Mouse (Mus musculus): ENCODE results near the gene Gsta3. TPM values are rescaled to one million over a fixed set of nuclear protein-coding genes. Genes with fewer than 3 reads are reported as not detected.
"Not testable (repeated sequence)": the region's sequence is repeated elsewhere in the genome, so short reads cannot be mapped to it uniquely, and the experiment has no call there.

The Gsta3 gene
- polyA plus RNA-seq, 1 experiment from 2014 or later = 17.8 TPM

- not testable (repeated sequence) for ATAC-seq (ENCODE audit: insufficient read depth, low FRiP score)
- WGBS = 44% methylated on average over 1 of the region's 2 CpGs
Observed at GRCm38 (mm10) chr1:21276158-21276557, 35.8 kb downstream of the Gsta3 start.

DNA sequence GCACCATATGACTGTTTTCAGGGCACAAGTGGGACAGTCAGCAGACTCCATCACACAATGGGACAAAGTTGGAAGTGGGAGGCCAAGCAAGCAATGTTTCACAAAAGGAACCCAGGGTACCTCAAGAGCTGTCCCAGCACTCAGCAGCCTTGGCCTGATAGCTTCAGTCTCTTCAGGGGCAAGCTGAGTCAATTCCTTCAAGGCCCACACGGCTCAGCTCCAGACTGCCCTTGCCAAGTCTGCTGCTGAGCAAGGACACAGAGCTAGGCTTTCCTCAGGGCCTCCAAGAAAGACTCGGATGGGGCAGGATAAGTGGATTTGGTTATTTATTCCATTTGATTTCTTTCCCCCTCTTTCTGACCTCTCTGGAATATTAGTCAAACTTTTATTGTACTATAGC, 39.9 kb downstream of the Gsta3 start:
- H3K9me3 ChIP-seq (replicated peaks; ENCODE audit: control insufficient read depth, low read length) = no peaks in the 10 kb centered on the region
- H3K9ac ChIP-seq (ENCODE audit: low read length) = no peak overlapping the region
- no peak overlapping the region for H3K4me3 ChIP-seq (replicated peaks; ENCODE audit: low read length)
- no peak overlapping the region for H3K4me2 ChIP-seq (ENCODE audit: low read depth, low read length)
- H3K36me3 ChIP-seq (ENCODE audit: control insufficient read depth, insufficient read depth, low read length) = no peaks in the 10 kb centered on the region
- H3K27me3 ChIP-seq (ENCODE audit: control insufficient read depth, insufficient read depth, low read length) = no peaks in the 10 kb centered on the region
- ATAC-seq (ENCODE audit: insufficient read depth, low FRiP score) = no peak
- H3K27ac ChIP-seq (ENCODE audit: low read length) = no peak overlapping the region
- no peaks in the 10 kb centered on the region for H3K4me1 ChIP-seq (ENCODE audit: control insufficient read depth, insufficient read depth, low read length)
- 82% methylated on average over 2 of the region's 2 CpGs for WGBS

More at GRCm38 (mm10) chr1:21276158-21276557, 35.8 kb downstream of the Gsta3 start:
- H3K9me3 ChIP-seq (replicated peaks; ENCODE audit: control insufficient read depth, low read length); H3K4me1 ChIP-seq (ENCODE audit: control insufficient read depth, insufficient read depth, low read length); H3K9ac ChIP-seq (ENCODE audit: low read length); H3K27me3 ChIP-seq (ENCODE audit: control insufficient read depth, insufficient read depth, low read length); H3K36me3 ChIP-seq (ENCODE audit: control insufficient read depth, insufficient read depth, low read length); H3K4me3 ChIP-seq (replicated peaks; ENCODE audit: low read length); H3K27ac ChIP-seq (ENCODE audit: low read length); H3K4me2 ChIP-seq (ENCODE audit: low read depth, low read length): not testable (repeated sequence)

DNA sequence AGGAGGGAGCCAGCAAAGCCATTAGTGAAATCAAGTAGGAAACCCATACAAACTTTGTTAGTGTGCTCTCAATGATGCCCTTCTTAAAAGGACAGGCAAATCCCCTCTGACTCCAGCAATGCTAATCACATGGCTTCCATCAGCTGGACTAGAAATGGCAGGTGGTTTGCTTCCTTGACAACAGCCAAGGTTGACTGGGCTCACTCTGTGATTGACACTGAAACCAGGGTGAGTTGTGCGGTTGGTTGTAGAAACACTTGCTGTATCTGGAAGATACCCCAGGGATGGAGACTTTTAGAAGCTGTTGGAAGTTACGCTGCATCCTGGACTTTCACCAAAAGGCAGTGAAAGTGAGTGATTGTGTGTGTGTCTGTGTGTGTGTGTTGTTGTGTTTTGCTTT, 44.3 kb downstream of the Gsta3 start:
- not testable (repeated sequence) for ATAC-seq (ENCODE audit: insufficient read depth, low FRiP score); H3K36me3 ChIP-seq (ENCODE audit: control insufficient read depth, insufficient read depth, low read length); H3K27ac ChIP-seq (ENCODE audit: low read length); H3K4me3 ChIP-seq (replicated peaks; ENCODE audit: low read length); H3K4me2 ChIP-seq (ENCODE audit: low read depth, low read length); H3K9me3 ChIP-seq (replicated peaks; ENCODE audit: control insufficient read depth, low read length); H3K27me3 ChIP-seq (ENCODE audit: control insufficient read depth, insufficient read depth, low read length); H3K4me1 ChIP-seq (ENCODE audit: control insufficient read depth, insufficient read depth, low read length); H3K9ac ChIP-seq (ENCODE audit: low read length)
- 84% methylated on average over 2 of the region's 2 CpGs for WGBS

DNA sequence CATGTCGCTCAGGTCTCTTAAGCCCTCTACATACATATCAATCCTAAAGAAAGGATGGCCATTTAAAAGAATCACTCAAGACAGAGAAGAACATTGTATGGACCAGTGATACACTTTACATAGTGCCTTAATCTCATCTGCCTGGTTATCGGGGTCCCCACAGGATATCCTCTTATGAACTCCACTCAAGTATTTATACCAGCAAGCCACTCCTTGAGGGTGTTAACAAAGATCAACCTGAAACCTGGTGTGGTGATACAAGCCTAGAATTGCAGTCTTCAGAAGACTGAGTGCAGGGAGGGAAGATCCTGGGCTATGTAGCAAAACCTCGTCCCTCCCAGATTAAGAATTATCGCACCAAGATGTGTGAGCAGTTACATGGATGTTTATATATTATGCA, 51.0 kb downstream of the Gsta3 start:
- H3K27ac ChIP-seq (ENCODE audit: low read length) = no peak overlapping the region
- H3K4me2 ChIP-seq (ENCODE audit: low read depth, low read length) = no peak overlapping the region
- H3K4me1 ChIP-seq (ENCODE audit: control insufficient read depth, insufficient read depth, low read length) = no peaks in the 10 kb centered on the region
- ATAC-seq (ENCODE audit: insufficient read depth, low FRiP score) = no peak
- WGBS = 89% methylated on average over 4 of the region's 4 CpGs
- H3K4me3 ChIP-seq (replicated peaks; ENCODE audit: low read length) = no peak overlapping the region
- H3K27me3 ChIP-seq (ENCODE audit: control insufficient read depth, insufficient read depth, low read length) = no peaks in the 10 kb centered on the region
- H3K9me3 ChIP-seq (replicated peaks; ENCODE audit: control insufficient read depth, low read length) = no peaks in the 10 kb centered on the region
- H3K9ac ChIP-seq (ENCODE audit: low read length) = no peak overlapping the region
- no peaks in the 10 kb centered on the region for H3K36me3 ChIP-seq (ENCODE audit: control insufficient read depth, insufficient read depth, low read length)

GRCm38 (mm10) chr1:21292590-21292989, 52.2 kb downstream of the Gsta3 start:
- Histone ChIP-seq H3K36me3 (ENCODE audit: control insufficient read depth, insufficient read depth, low read length) (no peaks in the 10 kb centered on the region), H3K4me3 (replicated peaks; ENCODE audit: low read length) (no peak overlapping the region), H3K4me1 (ENCODE audit: control insufficient read depth, insufficient read depth, low read length) (no peaks in the 10 kb centered on the region), H3K27ac (ENCODE audit: low read length) (no peak overlapping the region), H3K27me3 (ENCODE audit: control insufficient read depth, insufficient read depth, low read length) (no peaks in the 10 kb centered on the region), H3K9ac (ENCODE audit: low read length) (no peak overlapping the region), H3K9me3 (replicated peaks; ENCODE audit: control insufficient read depth, low read length) (no peaks in the 10 kb centered on the region), H3K4me2 (ENCODE audit: low read depth, low read length) (no peak overlapping the region)
- WGBS = 55% methylated on average over 1 of the region's 1 CpGs
- ATAC-seq (ENCODE audit: insufficient read depth, low FRiP score) = no peak

DNA sequence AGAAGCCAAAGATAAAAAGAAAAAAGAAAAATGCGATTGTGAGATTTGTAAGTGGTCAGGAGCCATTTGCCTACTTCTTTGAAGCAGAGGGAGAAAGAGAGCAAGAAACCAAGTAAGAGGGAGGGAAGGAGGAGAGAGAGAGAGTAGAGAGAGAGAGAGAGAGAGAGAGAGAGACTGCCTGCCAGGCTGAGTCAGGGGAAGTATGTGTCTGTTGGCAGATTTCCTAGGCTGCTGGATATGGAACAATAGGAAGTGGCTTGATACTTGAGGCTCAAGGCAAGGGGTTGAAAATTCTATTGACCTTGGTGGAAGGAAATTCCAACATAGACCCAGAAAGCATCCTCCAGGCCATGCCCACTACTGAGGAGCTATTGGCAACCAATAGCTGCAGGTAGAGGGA, 55.8 kb downstream of the Gsta3 start:
- WGBS = 74% methylated on average over 1 of the region's 1 CpGs
- no peaks in the 10 kb centered on the region for H3K36me3 ChIP-seq (ENCODE audit: control insufficient read depth, insufficient read depth, low read length)
- H3K4me1 ChIP-seq (ENCODE audit: control insufficient read depth, insufficient read depth, low read length) = no peaks in the 10 kb centered on the region
- no peaks in the 10 kb centered on the region for H3K27me3 ChIP-seq (ENCODE audit: control insufficient read depth, insufficient read depth, low read length)
- no peak overlapping the region for H3K4me3 ChIP-seq (replicated peaks; ENCODE audit: low read length)
- H3K27ac ChIP-seq (ENCODE audit: low read length) = no peak overlapping the region
- H3K9me3 ChIP-seq (replicated peaks; ENCODE audit: control insufficient read depth, low read length) = no peaks in the 10 kb centered on the region
- no peak overlapping the region for H3K9ac ChIP-seq (ENCODE audit: low read length)
- no peak overlapping the region for H3K4me2 ChIP-seq (ENCODE audit: low read depth, low read length)
- ATAC-seq (ENCODE audit: insufficient read depth, low FRiP score) = no peak

- WGBS = 91% methylated on average over 4 of the region's 4 CpGs
- no peak for ATAC-seq (ENCODE audit: insufficient read depth, low FRiP score)
- no peak overlapping the region for H3K9ac ChIP-seq (ENCODE audit: low read length)
Observed at GRCm38 (mm10) chr1:21298114-21298513, 57.7 kb downstream of the Gsta3 start.

GRCm38 (mm10) chr1:21299826-21300225, 59.4 kb downstream of the Gsta3 start:
- Histone ChIP-seq H3K9ac (ENCODE audit: low read length) (no peak overlapping the region), H3K9me3 (replicated peaks; ENCODE audit: control insufficient read depth, low read length) (no peaks in the 10 kb centered on the region), H3K27ac (ENCODE audit: low read length) (no peak overlapping the region), H3K4me2 (ENCODE audit: low read depth, low read length) (no peak overlapping the region), H3K27me3 (ENCODE audit: control insufficient read depth, insufficient read depth, low read length) (no peaks in the 10 kb centered on the region), H3K4me1 (ENCODE audit: control insufficient read depth, insufficient read depth, low read length) (no peaks in the 10 kb centered on the region), H3K36me3 (ENCODE audit: control insufficient read depth, insufficient read depth, low read length) (no peaks in the 10 kb centered on the region), H3K4me3 (replicated peaks; ENCODE audit: low read length) (no peak overlapping the region)
- ATAC-seq (ENCODE audit: insufficient read depth, low FRiP score) = no peak
- 57% methylated on average over 3 of the region's 3 CpGs for WGBS

More at GRCm38 (mm10) chr1:21298114-21298513, 57.7 kb downstream of the Gsta3 start:
- Histone ChIP-seq H3K27ac (ENCODE audit: low read length) (no peak overlapping the region), H3K36me3 (ENCODE audit: control insufficient read depth, insufficient read depth, low read length) (no peaks in the 10 kb centered on the region), H3K9me3 (replicated peaks; ENCODE audit: control insufficient read depth, low read length) (no peaks in the 10 kb centered on the region), H3K27me3 (ENCODE audit: control insufficient read depth, insufficient read depth, low read length) (no peaks in the 10 kb centered on the region), H3K4me2 (ENCODE audit: low read depth, low read length) (no peak overlapping the region), H3K4me3 (replicated peaks; ENCODE audit: low read length) (no peak overlapping the region), H3K4me1 (ENCODE audit: control insufficient read depth, insufficient read depth, low read length) (no peaks in the 10 kb centered on the region)

DNA sequence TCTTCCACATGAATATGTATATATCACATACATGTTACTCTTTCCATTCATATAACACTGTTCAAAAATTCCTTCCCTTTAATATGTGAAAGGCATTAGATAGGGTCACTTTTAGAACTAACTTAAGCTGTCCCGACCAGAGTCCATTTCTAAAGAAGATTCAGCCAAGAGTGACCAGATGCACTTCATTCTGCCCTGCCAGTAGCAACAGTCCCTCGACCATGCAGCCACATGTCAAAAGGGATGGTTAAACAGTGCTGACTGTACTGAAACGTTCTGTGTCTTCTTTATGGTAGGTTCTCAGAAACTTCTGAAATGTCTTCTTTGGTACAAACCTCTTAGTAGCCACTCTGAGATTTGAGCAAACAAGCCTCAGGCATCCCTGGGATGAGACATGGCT, 61.3 kb downstream of the Gsta3 start:
- ATAC-seq (ENCODE audit: insufficient read depth, low FRiP score) = no peak
- H3K27me3 ChIP-seq (ENCODE audit: control insufficient read depth, insufficient read depth, low read length) = no peaks in the 10 kb centered on the region
- no peaks in the 10 kb centered on the region for H3K4me1 ChIP-seq (ENCODE audit: control insufficient read depth, insufficient read depth, low read length)
- no peak overlapping the region for H3K4me2 ChIP-seq (ENCODE audit: low read depth, low read length)
- no peak overlapping the region for H3K4me3 ChIP-seq (replicated peaks; ENCODE audit: low read length)
- no peaks in the 10 kb centered on the region for H3K9me3 ChIP-seq (replicated peaks; ENCODE audit: control insufficient read depth, low read length)
- no peaks in the 10 kb centered on the region for H3K36me3 ChIP-seq (ENCODE audit: control insufficient read depth, insufficient read depth, low read length)
- no peak overlapping the region for H3K9ac ChIP-seq (ENCODE audit: low read length)
- WGBS = 75% methylated on average over 3 of the region's 3 CpGs
- no peak overlapping the region for H3K27ac ChIP-seq (ENCODE audit: low read length)

DNA sequence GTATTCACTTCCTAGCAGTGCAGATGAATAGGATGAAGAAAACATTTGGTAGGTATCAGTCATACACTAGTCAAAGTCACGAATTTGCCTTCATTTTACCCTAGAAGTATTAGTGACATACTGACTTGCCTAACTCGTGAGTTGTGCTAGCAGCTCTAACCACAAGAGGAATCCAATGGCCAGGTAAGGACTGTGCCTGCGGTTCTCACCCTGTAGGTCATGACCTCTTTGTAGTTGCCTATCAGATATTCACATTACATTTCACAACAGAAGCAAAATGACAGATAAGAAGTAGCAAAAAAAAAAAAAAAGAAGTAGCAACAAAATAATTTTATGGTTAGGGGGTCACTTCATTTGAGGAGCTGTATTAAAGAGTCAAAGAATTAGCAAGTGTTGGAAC, 63.8 kb downstream of the Gsta3 start:
- WGBS = 69% methylated on average over 3 of the region's 3 CpGs
- H3K4me3 ChIP-seq (replicated peaks; ENCODE audit: low read length) = no peak overlapping the region
- no peak for ATAC-seq (ENCODE audit: insufficient read depth, low FRiP score)

More for the DNA sequence above, 63.8 kb downstream of the Gsta3 start:
- Histone ChIP-seq H3K27ac (ENCODE audit: low read length) (no peak overlapping the region), H3K9me3 (replicated peaks; ENCODE audit: control insufficient read depth, low read length) (no peaks in the 10 kb centered on the region), H3K36me3 (ENCODE audit: control insufficient read depth, insufficient read depth, low read length) (no peaks in the 10 kb centered on the region), H3K4me1 (ENCODE audit: control insufficient read depth, insufficient read depth, low read length) (no peaks in the 10 kb centered on the region), H3K27me3 (ENCODE audit: control insufficient read depth, insufficient read depth, low read length) (no peaks in the 10 kb centered on the region), H3K4me2 (ENCODE audit: low read depth, low read length) (no peak overlapping the region), H3K9ac (ENCODE audit: low read length) (no peak overlapping the region)
